ENCODE assay signal across 9 mouse cellular contexts in genomic region chr1:171293351-171293750, GRCm38 (mm10). TPM values are rescaled to one million over a fixed set of nuclear protein-coding genes. Genes with fewer than 3 reads are reported as not detected.
DNase-seq lines count a peak whose midpoint lies in the region; ATAC-seq and TF ChIP-seq lines count a peak whose summit lies in the region.
"Had no signal": no experiment of that assay in that cellular context is flagged by ENCODE, and none has a peak within 500 bp of the region (broad histone marks: within the 10 kb centered on the region; RNA-seq: fewer than 3 reads in every experiment).

No protein-coding gene starts in this region.

- peaks cover 8% of the 10 kb centered on the region for H3K36me3 ChIP-seq in heart, embryonic 16.5 days (ENCODE audit: control insufficient read depth, insufficient read depth)
- peaks cover 0 to 14% of the 10 kb centered on the region in 2 experiments; a peak in 2 of 4 replicates for H3K36me3 ChIP-seq in MEL (ENCODE audit: control insufficient read depth in 1 of 2, insufficient read depth in 2 of 2, low read length in 2 of 2)
- peaks cover 17% of the 10 kb centered on the region; the same call in 1 of the 2 replicates for H3K36me3 ChIP-seq in hindbrain, embryonic 12.5 days
- H3K36me3 ChIP-seq in midbrain, embryonic 10.5 days = peaks cover 19% of the 10 kb centered on the region
- peaks cover 8% of the 10 kb centered on the region for H3K36me3 ChIP-seq in thymus, adult 2 months (ENCODE audit: control insufficient read depth, insufficient read depth, low read length)

- 83% methylated on average over 3 of the region's 3 CpGs for WGBS in heart, embryonic 16.5 days
- WGBS in hindbrain, embryonic 12.5 days = 91% methylated on average over 3 of the region's 3 CpGs
- WGBS in midbrain, embryonic 10.5 days = 95% methylated on average over 3 of the region's 3 CpGs
- WGBS in thymus, adult 2 months = 82% methylated on average over 3 of the region's 3 CpGs

- no peak overlapping the region for H3K9ac ChIP-seq in heart, embryonic 16.5 days (ENCODE audit: low read length)
- H3K9ac ChIP-seq in MEL (ENCODE audit: control insufficient read depth, low read depth, low read length, poor library complexity, severe bottlenecking) = no peak overlapping the region
- H3K9ac ChIP-seq in hindbrain, embryonic 12.5 days = no peak overlapping the region

- H3K27me3 ChIP-seq in heart, embryonic 16.5 days (ENCODE audit: control insufficient read depth, insufficient read depth, low read length) = peaks cover 6% of the 10 kb centered on the region; the same call in 1 of the 2 replicates
- no peaks in the 10 kb centered on the region; a peak in 1 of 4 replicates for H3K27me3 ChIP-seq in MEL (ENCODE audit: control insufficient read depth in 1 of 2, insufficient read depth in 2 of 2, low read length in 2 of 2)
- H3K27me3 ChIP-seq in hindbrain, embryonic 12.5 days = peaks cover 18% of the 10 kb centered on the region
- peaks cover 30% of the 10 kb centered on the region for H3K27me3 ChIP-seq in midbrain, embryonic 10.5 days (ENCODE audit: low read depth, poor library complexity, severe bottlenecking)
- H3K27me3 ChIP-seq in thymus, adult 2 months (ENCODE audit: control insufficient read depth, insufficient read depth, low read length) = no peaks in the 10 kb centered on the region
- H3K27me3 ChIP-seq: Patski had no signal

- DNase-seq in heart, postnatal 25 days (ENCODE audit: low spot score) = no peak
- no peak for DNase-seq in MEL (ENCODE audit: low read depth, low spot score)
- no peak for DNase-seq in midbrain, embryonic 10.5 days (ENCODE audit: low spot score)
- no peak for DNase-seq in thymus, adult 2 months
- DNase-seq in cerebellum, postnatal 4 days (ENCODE audit: low spot score in 2 of 2) = no peak
- no peak for DNase-seq in right cerebral cortex, postnatal 36 days (ENCODE audit: low spot score in 2 of 2)

- H3K79me2 ChIP-seq in MEL (ENCODE audit: control insufficient read depth, insufficient read depth, low read length, poor library complexity) = peaks cover 14% of the 10 kb centered on the region

- H3K9me3 ChIP-seq in heart, embryonic 16.5 days (replicated peaks; ENCODE audit: control insufficient read depth, low read length) = no peaks in the 10 kb centered on the region
- no peaks in the 10 kb centered on the region for H3K9me3 ChIP-seq in MEL (replicated peaks; ENCODE audit: insufficient read depth, low read length)
- no peaks in the 10 kb centered on the region for H3K9me3 ChIP-seq in hindbrain, embryonic 12.5 days (replicated peaks)
- no peaks in the 10 kb centered on the region for H3K9me3 ChIP-seq in midbrain, embryonic 10.5 days (replicated peaks)

- peaks cover 7% of the 10 kb centered on the region for H3K4me1 ChIP-seq in heart, embryonic 16.5 days (ENCODE audit: control insufficient read depth, insufficient read depth, low read length)
- H3K4me1 ChIP-seq in MEL (ENCODE audit: control insufficient read depth in 1 of 2, insufficient read depth in 2 of 2, low read length in 2 of 2) = peaks cover 0 to 9% of the 10 kb centered on the region in 2 experiments; a peak in 3 of 4 replicates
- peaks cover 11% of the 10 kb centered on the region for H3K4me1 ChIP-seq in hindbrain, embryonic 12.5 days
- H3K4me1 ChIP-seq in midbrain, embryonic 10.5 days = peaks cover 15% of the 10 kb centered on the region
- H3K4me1 ChIP-seq in thymus, adult 2 months (replicated peaks; ENCODE audit: control insufficient read depth, insufficient read depth, low read length) = peaks cover 2% of the 10 kb centered on the region; the same call in 1 of the 2 replicates

- TF ChIP-seq EP300 in MEL (IDR thresholded peaks at IDR 0.05; ENCODE audit: low read depth in 1 of 2, low read length in 2 of 2) = no peak

- no peak for TF ChIP-seq RAD21 in MEL (IDR thresholded peaks at IDR 0.05; ENCODE audit: low read depth, low read length)

- TF ChIP-seq CTCF in MEL (IDR thresholded peaks at IDR 0.05 in 2 of 3, conservative IDR thresholded peaks at IDR 0.05 in 1 of 3; ENCODE audit: control insufficient read depth in 1 of 3, insufficient read depth in 1 of 3, low read depth in 2 of 3, low read length in 3 of 3, poor library complexity in 1 of 3, severe bottlenecking in 1 of 3) = no peak
- no peak for TF ChIP-seq CTCF in thymus, adult 2 months (IDR thresholded peaks at IDR 0.05; ENCODE audit: borderline replicate concordance, control insufficient read depth, extremely low read depth, insufficient read depth, low read length, poor library complexity)

- H3K27ac ChIP-seq in heart, embryonic 16.5 days (ENCODE audit: low read length) = no peak overlapping the region
- no peak overlapping the region for H3K27ac ChIP-seq in MEL (ENCODE audit: control insufficient read depth, low read depth, low read length)
- H3K27ac ChIP-seq in hindbrain, embryonic 12.5 days = no peak overlapping the region
- no peak overlapping the region for H3K27ac ChIP-seq in midbrain, embryonic 10.5 days (replicated peaks)
- H3K27ac ChIP-seq in thymus, adult 2 months (ENCODE audit: control insufficient read depth, insufficient read depth, low read length) = no peak overlapping the region

- TF ChIP-seq POLR2A in MEL (IDR thresholded peaks at IDR 0.05; ENCODE audit: control insufficient read depth in 1 of 2, insufficient read depth in 1 of 2, low read depth in 1 of 2, low read length in 2 of 2, poor library complexity in 1 of 2) = no peak
- no peak for TF ChIP-seq POLR2A in thymus, adult 2 months (IDR thresholded peaks at IDR 0.05; ENCODE audit: control insufficient read depth, extremely low read depth, insufficient read depth, low read length, poor library complexity)

- peak overlapping the region; percentile 81; the same call in 1 of the 2 replicates for H3K4me2 ChIP-seq in heart, embryonic 16.5 days (ENCODE audit: low read depth, low read length)
- peak overlapping the region; percentile 75 for H3K4me2 ChIP-seq in hindbrain, embryonic 12.5 days (replicated peaks)

- ATAC-seq in heart, embryonic 16.5 days (replicated peaks; ENCODE audit: extremely low read depth, insufficient read depth, low FRiP score) = no peak
- no peak for ATAC-seq in hindbrain, embryonic 12.5 days (ENCODE audit: low FRiP score)
- ATAC-seq: Patski had no signal

- intact Hi-C loops in heart, postnatal 25 days (cut with DNase I) = no loop called here

- no peak overlapping the region for H3K4me3 ChIP-seq in heart, embryonic 16.5 days (ENCODE audit: low read length)
- peak overlapping the region in 1 of 2 experiments; percentile 83; a peak in 3 of 4 replicates for H3K4me3 ChIP-seq in MEL (ENCODE audit: control insufficient read depth in 1 of 2, insufficient read depth in 1 of 2, low read depth in 2 of 2, low read length in 2 of 2)
- peak overlapping the region; percentile 76 for H3K4me3 ChIP-seq in hindbrain, embryonic 12.5 days
- peak overlapping the region; percentile 72 for H3K4me3 ChIP-seq in midbrain, embryonic 10.5 days
- no peak overlapping the region for H3K4me3 ChIP-seq in thymus, adult 2 months (ENCODE audit: control insufficient read depth, insufficient read depth, low read length)

RNA-seq across cellular contexts. Expression of gene Ufc1, which starts 1.5 kb away (rescaled TPM):
- 82.0 and 82.1 TPM in 2 replicates for polyA plus RNA-seq in heart, embryonic 16.5 days (2015; fragmentation: Nextera tagmentation; extraction: Ambion mirVana)
- total RNA-seq in heart, postnatal 25 days (2021) = 10 to 100 TPM; 80.7 to 81.5 TPM
- 100 and 101 TPM in 2 replicates for total RNA-seq in MEL (2012; rRNA removed)
- polyA plus RNA-seq in MEL (2012; ENCODE audit: insufficient read depth in 1 of 2, insufficient read length in 2 of 2, low read depth in 1 of 2, low replicate concordance in 2 of 2, missing spikeins in 1 of 2) = 100 to 1,000 TPM in 1 of 2 experiments, 10 to 100 TPM in 1; 71.0 to 408 TPM
- polyA plus RNA-seq in hindbrain, embryonic 12.5 days (2016; fragmentation: Nextera tagmentation; extraction: Ambion mirVana) = 106 and 108 TPM in 2 replicates
- 102 and 108 TPM in 2 replicates for polyA plus RNA-seq in midbrain, embryonic 10.5 days (2016; fragmentation: Nextera tagmentation; extraction: Ambion mirVana)
- 18.5 and 20.2 TPM in 2 replicates for polyA plus RNA-seq in thymus, adult 2 months (2012; rRNA removed)

RNA-seq across cellular contexts. Expression of gene Usp21, which starts 5.6 kb away (rescaled TPM):
- polyA plus RNA-seq in heart, embryonic 16.5 days (2015; fragmentation: Nextera tagmentation; extraction: Ambion mirVana) = 48.5 and 55.8 TPM in 2 replicates
- total RNA-seq in heart, postnatal 25 days (2021) = 10 to 100 TPM; 19.7 to 21.3 TPM
- 10.0 and 11.3 TPM in 2 replicates for total RNA-seq in MEL (2012; rRNA removed)
- 10 to 100 TPM in 1 of 2 experiments, not detected in 1; 66.4 TPM for polyA plus RNA-seq in MEL (2012; ENCODE audit: insufficient read depth in 1 of 2, insufficient read length in 2 of 2, low read depth in 1 of 2, low replicate concordance in 2 of 2, missing spikeins in 1 of 2)
- 114 and 117 TPM in 2 replicates for polyA plus RNA-seq in hindbrain, embryonic 12.5 days (2016; fragmentation: Nextera tagmentation; extraction: Ambion mirVana)
- 102 and 109 TPM in 2 replicates for polyA plus RNA-seq in midbrain, embryonic 10.5 days (2016; fragmentation: Nextera tagmentation; extraction: Ambion mirVana)
- polyA plus RNA-seq in thymus, adult 2 months (2012; rRNA removed) = 77.0 and 79.1 TPM in 2 replicates

RNA-seq across cellular contexts. Expression of gene Ppox, which starts 12.4 kb away (rescaled TPM):
- 32.4 and 41.9 TPM in 2 replicates for polyA plus RNA-seq in heart, embryonic 16.5 days (2015; fragmentation: Nextera tagmentation; extraction: Ambion mirVana)
- 10 to 100 TPM; 13.4 to 13.7 TPM for total RNA-seq in heart, postnatal 25 days (2021)
- total RNA-seq in MEL (2012; rRNA removed) = 21.5 and 27.0 TPM in 2 replicates
- polyA plus RNA-seq in MEL (2012; ENCODE audit: insufficient read depth in 1 of 2, insufficient read length in 2 of 2, low read depth in 1 of 2, low replicate concordance in 2 of 2, missing spikeins in 1 of 2) = 10 to 100 TPM in 1 of 2 experiments, not detected in 1; 63.6 TPM
- 60.5 and 60.9 TPM in 2 replicates for polyA plus RNA-seq in hindbrain, embryonic 12.5 days (2016; fragmentation: Nextera tagmentation; extraction: Ambion mirVana)
- polyA plus RNA-seq in midbrain, embryonic 10.5 days (2016; fragmentation: Nextera tagmentation; extraction: Ambion mirVana) = 53.0 and 63.9 TPM in 2 replicates
- 71.5 and 78.5 TPM in 2 replicates for polyA plus RNA-seq in thymus, adult 2 months (2012; rRNA removed)

RNA-seq across cellular contexts. Expression of gene B4galt3, which starts 23.2 kb away (rescaled TPM):
- polyA plus RNA-seq in heart, embryonic 16.5 days (2015; fragmentation: Nextera tagmentation; extraction: Ambion mirVana) = 47.5 and 54.9 TPM in 2 replicates
- total RNA-seq in heart, postnatal 25 days (2021) = 10 to 100 TPM; 16.4 to 17.8 TPM
- total RNA-seq in MEL (2012; rRNA removed) = 16.5 and 16.8 TPM in 2 replicates
- 10 to 100 TPM in 1 of 2 experiments, not detected in 1; 33.1 TPM for polyA plus RNA-seq in MEL (2012; ENCODE audit: insufficient read depth in 1 of 2, insufficient read length in 2 of 2, low read depth in 1 of 2, low replicate concordance in 2 of 2, missing spikeins in 1 of 2)
- polyA plus RNA-seq in hindbrain, embryonic 12.5 days (2016; fragmentation: Nextera tagmentation; extraction: Ambion mirVana) = 83.6 and 85.6 TPM in 2 replicates
- polyA plus RNA-seq in midbrain, embryonic 10.5 days (2016; fragmentation: Nextera tagmentation; extraction: Ambion mirVana) = 63.5 and 69.5 TPM in 2 replicates
- 97.0 and 98.9 TPM in 2 replicates for polyA plus RNA-seq in thymus, adult 2 months (2012; rRNA removed)

RNA-seq across cellular contexts. Expression of gene Dedd, which starts 35.6 kb away (rescaled TPM):
- 36.0 and 37.6 TPM in 2 replicates for polyA plus RNA-seq in heart, embryonic 16.5 days (2015; fragmentation: Nextera tagmentation; extraction: Ambion mirVana)
- 10 to 100 TPM; 21.9 to 22.2 TPM for total RNA-seq in heart, postnatal 25 days (2021)
- total RNA-seq in MEL (2012; rRNA removed) = 24.9 and 28.7 TPM in 2 replicates
- polyA plus RNA-seq in MEL (2012; ENCODE audit: insufficient read depth in 1 of 2, insufficient read length in 2 of 2, low read depth in 1 of 2, low replicate concordance in 2 of 2, missing spikeins in 1 of 2) = 10 to 100 TPM in 1 of 2 experiments, not detected in 1; 44.9 TPM
- polyA plus RNA-seq in hindbrain, embryonic 12.5 days (2016; fragmentation: Nextera tagmentation; extraction: Ambion mirVana) = 54.6 and 58.9 TPM in 2 replicates
- 48.5 and 48.9 TPM in 2 replicates for polyA plus RNA-seq in midbrain, embryonic 10.5 days (2016; fragmentation: Nextera tagmentation; extraction: Ambion mirVana)
- polyA plus RNA-seq in thymus, adult 2 months (2012; rRNA removed) = 60.8 and 61.5 TPM in 2 replicates

Comparison
In these comparisons a context has a peak if more than half of its experiments do, and no peak if none do; other contexts are left out.
1. H3K4me3 ChIP-seq: peak in hindbrain, embryonic 12.5 days (single experiment) and midbrain, embryonic 10.5 days (single experiment); none in heart, embryonic 16.5 days (single experiment) and thymus, adult 2 months (single experiment).